Mouse (Mus musculus) thymus, postnatal 25 days (tissue): ENCODE results near the gene Gm12166.

Experiments
- DNase-seq: peaks from one replicate; pipeline ENCODE4 v3.0.0; 2022

Gm12166 gene

DNA sequence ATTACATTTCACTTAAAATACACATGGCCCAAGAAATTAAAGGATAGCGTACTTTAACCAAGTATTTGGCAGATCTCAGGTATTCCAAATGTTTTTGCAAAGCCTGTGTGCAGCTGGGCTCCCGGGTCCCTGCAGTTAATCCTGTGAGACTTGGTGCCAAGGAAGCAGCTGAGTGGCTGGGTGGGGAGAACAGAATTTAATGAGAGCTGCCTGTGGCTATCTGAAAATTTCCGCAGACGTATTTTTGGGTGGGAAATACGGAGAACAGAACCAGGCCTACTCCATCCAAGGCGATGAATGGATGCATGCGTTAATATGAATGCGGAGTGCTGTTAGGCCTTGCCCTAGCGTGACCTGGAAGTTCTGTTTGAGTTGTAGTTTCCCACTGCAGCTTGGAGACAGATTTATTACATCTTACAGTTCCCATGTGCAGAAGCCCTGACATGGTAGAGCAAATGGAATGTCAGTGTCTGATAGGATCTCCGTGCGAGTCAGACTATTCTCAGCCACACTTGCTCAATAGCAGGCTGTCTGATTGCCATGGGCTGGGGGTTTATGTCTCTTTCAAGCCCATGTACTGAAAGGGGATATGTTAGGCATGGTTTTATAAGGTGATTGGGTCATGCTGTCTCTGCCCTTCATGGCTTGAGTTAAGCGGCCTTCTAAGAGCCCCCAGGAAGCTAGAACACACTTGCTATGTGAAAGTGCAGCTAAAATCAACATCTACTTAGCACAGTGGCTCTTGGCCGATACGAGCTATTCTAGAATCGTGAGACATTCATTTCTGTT lies 21.1 kb upstream of the Gm12166 start:
- no peak for DNase-seq

DNA sequence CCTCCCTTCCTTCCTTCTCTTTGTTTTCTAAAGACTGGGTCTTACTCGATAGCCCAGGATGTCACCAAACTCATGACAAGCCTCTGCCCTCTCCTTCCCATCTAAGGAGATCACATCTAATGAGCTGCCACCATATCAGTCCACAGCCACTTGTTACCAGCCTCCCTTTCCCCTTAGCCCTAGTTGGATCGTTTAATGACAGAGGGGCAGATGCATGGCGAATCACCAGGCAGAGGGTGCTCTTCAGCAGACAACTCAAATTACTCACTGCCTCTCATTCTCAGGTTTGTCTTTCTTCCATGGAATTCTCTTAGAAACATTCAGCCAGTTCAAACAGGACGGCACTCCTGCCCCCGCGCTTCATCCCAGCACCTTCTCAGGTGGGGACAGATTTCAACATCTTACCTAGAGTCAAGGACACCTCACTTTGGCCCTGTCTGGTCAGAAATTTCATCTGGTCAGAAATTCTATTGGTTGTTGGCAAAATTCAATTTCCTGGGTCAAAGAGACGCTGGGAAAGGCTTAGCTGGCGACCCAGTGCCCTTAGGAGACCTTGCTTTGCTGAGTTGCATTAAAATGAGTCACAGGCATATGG lies 20.4 kb upstream of the Gm12166 start:
- DNase-seq = no peak

DNA sequence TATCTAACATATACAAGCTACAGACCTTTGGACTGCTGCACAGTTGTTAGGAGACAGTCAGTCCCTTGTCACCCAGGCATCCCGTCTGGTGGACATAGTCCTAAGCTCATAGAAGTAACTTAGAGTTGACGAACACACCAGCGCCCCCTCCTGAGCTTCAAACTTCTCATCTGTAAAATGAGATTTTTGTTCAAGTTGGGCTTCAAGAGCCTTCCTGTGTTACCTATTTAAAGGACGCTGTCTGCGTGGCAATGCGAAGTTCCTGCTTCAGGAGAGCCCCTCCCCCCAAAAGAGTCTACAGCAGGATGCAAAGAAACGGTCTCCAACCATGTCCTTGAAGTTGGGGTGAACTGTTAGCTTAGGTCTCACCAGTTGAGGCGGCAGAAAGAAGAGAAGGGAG lies 18.7 kb upstream of the Gm12166 start:
- no peak for DNase-seq

DNA sequence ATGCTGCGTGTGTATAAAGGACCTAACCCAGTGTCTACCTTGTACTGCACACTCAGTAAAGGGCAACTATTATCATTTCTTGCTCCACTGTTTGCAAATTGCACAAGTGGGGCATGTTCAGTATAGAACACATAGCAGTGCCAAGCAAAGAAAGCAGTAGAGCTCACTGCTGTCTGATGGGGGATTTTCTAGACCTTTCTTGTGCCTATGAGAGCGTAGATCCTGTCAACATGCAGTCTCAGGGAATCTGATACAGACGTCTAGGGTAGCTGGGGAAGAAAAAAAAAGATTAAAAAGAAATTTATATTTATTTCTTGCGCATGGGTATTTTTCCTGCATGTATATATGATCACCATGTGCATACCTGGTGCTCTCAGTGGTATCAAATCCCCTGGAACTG lies 18.0 kb upstream of the Gm12166 start:
- DNase-seq = no peak

DNA sequence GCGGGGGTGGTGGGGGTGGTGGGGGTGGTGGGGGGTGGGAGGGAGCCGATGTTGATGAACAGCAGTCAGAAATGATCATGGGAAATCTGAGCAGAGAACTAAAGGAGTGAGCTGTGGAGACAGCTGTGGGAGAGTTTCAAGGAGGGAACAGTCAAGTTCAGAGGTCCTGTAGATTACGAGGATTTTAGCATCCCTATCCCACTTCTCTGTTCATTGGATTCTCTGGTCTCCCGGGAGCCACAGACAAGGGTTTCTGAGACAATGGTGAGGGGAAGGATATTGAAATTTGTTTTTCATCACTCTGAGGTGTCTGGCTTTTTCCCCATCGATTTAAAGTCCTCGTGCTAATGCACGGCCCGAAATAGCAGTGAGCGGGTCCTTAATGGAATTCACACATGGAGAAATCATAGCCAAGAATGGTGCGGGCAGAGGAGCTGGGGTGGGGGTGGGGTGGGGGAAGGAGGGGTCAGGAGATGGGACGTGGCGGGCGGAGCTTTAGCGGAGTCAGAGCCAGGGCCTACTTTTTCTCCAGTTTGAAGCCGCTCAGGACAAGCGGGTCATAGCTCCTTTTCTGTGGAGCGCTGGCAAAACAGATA lies 17.4 kb upstream of the Gm12166 start:
- no peak for DNase-seq

DNA sequence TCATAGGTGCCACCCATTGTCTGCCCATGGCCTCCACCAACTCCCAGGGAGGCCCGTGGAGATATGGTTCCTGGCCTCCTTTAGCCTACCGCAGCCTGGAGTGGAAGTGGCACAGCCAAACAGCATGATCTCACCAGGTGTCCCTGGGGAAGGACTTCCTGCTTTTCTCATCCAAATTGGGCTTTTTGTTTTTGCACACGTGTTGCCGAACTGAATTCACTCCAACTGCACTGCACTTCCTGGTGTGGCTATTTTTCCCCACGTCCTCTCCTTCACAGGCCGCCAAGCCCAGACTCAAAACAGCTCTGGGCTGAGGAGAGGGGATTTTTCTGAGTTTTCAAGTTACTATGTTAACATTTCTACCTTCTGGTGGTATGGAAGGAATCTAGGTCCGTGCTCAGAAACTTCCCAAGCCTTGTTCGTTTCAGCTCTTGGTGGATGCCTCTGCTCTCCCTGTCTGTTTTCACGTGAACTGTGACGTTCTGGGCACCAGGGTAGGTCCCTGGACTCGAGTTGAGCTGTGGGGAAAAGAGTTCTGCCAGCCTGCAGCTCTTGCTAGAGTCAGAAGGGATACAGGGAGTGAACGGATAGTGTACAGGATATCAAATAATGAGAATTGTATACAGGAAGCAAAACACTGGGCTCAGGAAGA lies 16.8 kb upstream of the Gm12166 start:
- no peak for DNase-seq

DNA sequence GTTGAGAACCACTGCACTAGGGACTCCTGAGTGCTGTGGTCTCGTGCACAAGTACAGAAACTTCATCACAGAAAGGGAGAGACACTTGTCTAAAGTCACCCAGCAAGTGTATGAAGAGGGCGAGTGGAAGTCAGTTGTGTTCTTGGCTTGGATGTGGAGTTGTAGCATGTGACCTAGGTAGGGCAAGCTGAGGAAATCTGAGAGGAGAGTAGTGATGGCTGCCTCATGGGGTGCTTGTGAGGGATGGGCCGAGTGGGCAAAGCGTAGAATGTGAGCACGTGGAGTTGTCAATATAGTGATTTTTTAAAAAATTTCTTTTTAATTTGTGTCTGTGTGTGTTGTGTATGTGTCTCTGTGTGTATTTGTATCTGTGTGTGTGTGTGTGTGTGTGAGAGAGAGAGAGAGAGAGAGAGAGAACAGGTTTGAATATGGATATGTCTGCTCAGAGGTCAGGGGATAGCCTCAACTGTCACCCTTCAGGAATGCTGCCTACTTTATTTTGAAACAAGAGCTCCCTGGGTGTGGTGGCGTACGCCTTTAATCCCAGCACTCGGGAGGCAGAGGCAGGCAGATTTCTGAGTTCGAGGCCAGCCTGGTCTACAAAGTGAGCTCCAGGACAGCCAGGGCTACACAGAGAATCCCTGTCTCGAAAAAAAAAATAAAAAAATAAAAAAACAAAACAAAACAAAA lies 15.4 kb upstream of the Gm12166 start:
- DNase-seq = no peak

DNA sequence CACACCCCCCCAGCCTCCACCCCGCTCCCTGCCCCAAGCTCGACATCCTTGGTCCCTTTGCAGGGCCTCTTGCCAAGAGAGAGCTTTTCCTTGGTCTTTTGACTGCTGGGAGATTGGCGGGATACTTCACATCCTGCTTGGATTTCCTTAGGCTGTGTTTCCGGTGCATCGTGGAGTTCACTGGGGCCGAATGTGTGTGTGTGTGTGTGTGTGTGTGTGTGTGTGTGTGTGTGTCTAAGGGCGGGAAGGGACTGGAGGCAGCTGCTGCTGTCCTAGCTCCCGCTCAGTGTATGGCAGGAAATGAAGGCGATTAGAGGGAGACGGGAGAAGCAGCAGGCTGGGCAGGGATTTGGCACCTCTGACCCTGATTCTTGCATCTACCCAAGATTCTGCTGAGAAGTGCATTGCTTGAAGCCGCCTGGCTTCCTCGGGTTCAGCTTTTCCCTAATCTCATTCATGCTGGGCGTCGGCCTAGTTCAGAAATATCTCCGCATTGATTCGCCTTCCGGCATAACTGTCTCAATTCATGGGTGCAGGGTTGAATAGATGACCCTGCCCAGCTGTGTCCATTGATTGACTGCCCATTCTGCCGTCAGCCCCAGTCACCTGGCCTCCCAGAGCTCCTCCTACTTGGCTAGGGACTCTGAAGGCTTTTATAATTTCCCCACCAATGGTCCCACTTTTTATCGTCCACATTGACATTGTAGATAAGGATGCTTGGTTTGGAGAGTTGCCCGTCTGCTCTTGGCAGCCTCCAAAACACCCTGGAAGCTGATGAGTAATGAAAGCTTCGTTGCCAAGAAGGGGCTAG lies 13.3 kb upstream of the Gm12166 start:
- no peak for DNase-seq

DNA sequence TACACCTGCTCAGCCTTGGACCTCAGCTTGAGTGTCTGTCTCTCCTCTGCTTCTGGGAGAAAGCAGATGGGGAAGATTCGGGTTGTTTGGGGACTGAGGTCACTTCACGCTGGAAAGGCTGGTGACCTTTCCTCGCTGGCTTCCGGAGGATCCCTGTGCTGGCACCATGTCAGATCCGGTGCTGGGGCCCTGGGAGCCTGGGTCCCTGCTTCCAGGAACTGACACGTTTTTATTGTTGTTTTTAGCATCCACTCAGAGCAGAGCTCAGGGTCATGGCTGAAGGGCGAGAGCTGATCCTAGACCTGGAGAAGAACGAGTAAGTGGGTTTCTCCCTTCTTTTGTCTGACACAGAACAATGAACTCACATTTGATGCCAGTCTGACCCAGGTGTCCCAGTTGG lies 12.6 kb upstream of the Gm12166 start:
- DNase-seq = no peak

DNA sequence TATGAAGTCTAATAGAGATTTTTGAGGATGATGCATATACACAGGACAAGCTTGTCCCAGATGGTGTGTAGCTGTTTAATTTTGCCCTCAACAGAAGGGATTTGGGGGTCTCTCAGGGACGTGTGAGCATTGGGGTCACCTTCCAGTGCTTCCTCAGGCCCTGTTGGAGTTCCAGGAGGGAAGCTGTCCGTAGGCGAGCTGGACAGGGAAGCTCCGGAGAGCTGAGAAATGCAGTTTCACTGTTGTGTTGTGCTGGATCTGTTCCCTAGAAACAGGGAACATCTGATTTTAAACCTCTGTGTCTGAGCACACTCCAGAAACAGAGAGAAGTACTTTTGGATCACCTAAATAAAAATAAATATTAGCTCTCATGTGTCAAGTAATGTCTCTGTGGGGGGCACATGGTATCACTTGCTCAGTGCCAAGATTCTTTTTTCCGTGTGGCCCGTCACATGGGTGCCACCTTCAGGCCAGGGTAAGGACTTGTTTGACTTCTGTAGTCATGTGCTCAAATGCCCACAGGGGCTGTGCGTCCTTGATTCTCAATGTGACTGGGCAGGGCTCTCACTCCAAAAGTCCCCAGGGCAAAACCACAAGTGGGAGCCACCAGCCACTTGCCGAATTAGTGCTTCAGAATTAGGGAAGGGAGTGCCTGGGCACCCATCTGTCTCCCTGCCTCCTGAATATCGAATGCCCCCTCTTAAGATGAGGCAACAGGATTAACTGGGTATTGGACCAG lies 11.0 kb upstream of the Gm12166 start:
- no peak for DNase-seq

DNA sequence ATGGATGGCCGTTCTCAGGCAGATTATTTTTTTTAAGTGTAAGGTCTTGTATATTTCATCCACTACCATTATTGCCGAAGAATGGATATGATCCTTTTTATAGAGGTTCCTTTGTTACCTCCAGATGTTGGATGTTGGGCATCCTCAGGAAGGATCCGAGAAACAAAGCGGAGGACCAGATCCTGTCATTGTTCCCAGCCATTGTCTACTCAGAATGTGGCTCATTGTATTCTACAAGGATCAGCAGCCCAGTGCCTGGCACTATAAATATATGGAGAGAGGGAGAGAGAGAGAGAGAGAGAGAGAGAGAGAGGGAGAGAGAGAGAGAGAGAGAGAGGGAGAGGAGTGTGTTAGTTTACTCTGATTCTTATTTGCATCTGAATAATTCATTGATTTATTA lies 10.4 kb upstream of the Gm12166 start:
- DNase-seq = no peak

DNA sequence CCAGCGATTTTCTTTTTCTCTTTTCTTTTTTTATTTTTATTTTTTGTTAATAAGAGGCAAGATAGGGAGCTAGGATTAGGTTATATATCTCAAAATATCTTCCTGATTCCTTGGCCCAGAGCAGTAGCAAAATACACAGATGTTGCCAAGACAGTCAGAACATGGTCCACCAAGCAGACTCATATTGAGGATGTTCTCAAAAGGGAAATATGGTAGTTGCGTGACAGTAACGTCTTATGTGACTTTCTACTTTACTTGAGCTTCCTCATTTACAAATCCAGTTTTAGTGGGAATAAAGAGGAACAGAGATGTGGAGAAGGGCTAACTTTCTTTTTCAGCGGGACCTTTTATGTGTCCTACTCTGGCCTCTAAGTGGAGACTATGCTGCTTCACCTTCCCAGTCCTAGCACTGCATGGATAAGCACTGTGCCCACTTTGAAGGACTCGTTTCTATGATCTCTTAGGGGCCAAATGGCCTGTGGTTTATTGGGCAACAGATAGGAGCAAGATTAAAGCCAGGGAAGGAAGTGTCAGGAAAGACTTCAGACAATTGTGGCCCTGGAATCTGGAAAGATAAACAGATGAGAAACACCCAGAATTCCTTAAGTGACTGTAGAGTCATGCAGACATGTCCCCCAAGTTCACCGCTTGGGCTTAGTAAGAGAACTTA lies 9.8 kb upstream of the Gm12166 start:
- DNase-seq = no peak

DNA sequence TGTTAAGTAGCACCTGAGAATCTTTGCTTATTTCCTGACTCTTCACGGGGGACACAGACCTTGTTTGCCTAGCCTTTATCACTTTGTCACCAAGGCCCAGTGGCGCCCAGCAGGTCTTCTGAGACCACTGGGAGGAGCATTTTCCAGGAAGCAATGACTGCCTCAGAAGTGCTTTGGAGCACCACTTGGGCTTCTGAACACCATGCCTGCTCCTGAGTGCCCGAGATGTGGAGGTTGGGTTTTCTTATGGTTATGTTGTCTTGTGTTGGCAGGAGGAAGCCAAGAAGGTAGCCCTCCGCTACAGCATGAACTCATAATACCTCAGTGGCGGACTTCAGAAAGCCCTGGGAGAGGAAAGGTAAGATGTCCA lies 8.5 kb upstream of the Gm12166 start:
- DNase-seq = no peak

DNA sequence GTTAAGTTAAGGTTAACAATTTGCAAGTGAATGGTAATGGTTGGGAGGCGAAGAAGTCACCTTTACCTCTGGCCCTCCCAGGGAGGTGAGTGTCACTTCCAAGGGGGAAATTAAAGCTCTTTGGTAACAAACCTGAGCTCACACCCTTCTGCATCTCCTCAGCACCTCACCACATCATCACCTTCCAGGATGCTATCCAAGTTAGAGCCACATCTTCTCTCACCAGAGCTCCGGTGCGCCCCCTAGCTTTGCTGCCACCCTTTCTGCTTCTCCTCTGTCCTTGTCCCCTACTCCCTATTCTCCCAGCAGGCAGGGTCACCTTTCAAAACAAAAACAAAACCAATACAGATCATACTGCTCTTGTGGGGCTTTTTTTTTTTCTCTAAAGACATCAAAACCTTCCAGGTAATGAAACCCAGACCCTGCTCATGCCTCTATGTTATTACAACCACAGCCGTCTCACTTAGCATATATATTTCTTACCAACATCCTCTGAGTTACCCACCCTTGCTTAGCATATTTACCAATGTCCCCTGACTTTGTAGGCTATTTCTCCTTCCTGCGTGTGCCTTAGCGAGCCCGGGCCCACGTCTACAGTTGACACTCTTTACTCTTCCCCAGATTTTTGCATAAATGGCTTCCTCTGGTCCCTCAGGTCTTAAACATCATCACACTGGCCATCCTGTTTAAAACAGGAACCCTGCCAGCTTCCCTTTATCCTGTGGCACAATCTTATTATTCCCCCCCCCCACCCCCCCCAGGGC lies 7.9 kb upstream of the Gm12166 start:
- no peak for DNase-seq

DNA sequence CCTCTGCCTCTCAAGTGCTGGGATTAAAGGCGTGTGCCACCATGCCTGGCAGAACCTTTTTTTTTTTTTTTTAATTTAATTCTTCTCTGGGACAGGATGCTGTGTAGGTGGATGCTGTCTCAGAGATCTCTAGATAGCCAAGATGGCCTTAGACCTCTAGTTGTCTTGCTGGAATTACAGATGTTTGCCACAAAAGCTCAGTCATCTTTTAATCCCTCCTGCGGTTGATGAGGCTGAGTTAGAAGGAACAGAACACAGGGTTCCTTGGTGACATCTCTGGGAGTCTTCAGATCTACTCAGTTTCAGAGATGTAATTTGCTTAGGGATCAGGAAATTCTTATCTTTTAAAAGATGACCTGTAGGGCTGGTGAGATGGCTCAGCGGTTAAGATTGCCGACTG lies 6.8 kb upstream of the Gm12166 start:
- DNase-seq = no peak

DNA sequence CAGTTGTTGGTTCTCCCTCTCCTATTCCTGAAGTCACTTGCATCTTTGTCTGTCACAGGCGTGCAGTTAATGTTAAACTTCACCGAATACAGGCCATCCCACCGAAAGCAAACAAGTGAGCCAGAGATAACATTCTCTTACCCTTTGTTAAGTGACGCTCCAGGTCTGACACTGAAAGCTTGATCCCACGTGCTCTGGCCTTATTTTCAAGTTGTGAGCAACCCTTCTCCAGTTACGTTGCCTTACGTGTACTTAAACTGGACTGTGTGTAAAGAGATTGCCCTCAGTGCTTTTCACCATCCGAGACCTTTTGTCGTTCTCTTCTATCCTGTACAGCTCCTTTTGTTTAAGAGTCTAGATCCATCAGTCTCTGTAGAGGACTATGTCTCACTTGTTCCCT lies 5.9 kb upstream of the Gm12166 start:
- no peak for DNase-seq

DNA sequence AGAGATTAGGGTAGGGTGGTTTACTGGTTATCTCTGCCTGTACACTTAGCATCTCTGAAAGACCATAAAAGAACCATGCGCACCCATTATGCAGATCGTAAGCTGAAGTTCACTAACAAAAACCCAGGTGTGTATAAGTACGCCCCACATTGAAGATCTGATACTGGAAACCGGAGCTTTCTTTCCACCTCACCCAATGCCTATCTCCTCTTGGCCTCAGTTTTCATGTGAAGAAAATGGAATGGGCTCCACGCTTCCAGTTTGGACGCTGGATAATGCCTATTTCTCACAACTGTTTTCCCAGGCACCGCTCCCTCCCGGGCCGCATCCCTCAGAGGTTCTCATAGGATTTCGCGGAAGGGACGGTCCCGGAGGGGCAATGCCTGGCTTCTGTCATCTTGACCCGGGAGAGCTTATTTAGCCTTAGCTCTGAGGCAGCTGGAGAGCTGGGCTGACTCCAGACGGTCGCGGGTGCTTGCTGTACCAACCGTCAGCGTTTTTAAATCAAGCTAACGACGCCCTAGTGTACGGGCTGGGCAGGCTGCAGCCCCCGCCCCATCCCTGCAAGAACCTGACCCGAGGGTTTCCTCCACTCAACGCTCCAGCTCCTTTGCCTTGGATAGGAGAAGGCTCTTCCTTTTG lies 4.8 kb upstream of the Gm12166 start:
- DNase-seq = no peak

DNA sequence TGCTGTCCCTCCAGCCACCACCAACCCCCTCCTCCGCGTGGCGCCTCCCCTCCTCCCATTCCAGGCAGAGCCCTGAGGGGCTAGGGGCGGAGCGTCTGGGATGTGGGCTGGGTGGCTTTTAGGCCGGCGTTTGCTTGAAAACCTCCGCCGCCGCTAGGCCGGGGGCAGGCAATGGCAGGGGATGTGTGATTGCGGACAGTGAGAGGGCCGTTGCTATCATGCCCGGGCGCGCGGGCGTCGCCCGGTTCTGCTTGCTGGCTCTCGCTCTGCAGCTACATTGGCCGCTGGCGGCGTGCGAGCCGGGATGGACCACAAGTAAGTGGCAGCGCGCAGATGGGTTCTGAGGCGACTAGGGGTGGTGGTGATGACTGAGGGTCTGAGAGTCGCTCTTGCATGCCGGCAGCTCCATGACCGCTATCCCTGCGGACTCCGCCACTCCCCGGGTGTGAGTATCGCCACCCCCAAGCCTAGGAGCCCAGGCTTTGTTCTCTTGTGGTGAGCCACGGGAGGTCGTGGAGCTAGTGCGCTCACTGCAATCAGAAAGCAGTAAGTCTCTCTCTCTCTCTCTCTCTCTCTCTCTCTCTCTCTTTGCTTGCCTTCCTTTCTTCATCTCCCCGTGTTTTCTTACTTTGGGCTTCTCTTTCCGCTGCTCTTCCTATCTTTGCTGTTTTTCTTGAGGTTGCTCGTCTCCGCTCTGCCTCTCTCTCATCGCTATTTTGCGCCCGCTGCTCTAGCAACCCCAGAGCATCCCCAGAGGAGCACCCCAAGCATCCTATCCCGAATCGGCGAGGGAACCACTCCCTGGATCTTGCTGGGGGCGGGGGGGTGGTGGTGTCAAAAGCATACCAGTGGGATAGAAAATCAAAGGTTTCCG lies 4.0 kb upstream of the Gm12166 start, which contains the start of gene Adam19:
Gene Adam19 (plus strand): TSS at position 97 of the 874 bp plus-strand sequence.
- DNase-seq = peak; percentile 57
